Mouse (Mus musculus) gastrocnemius, adult 8-10 months (tissue): ENCODE measurements at regions not wholly inside any gene's neighbourhood (a gene's known extent, or its start where the extent isn't known, plus 50 kb on each side); places are given as distances from the start of the nearest gene placed in this dataset.
"Not testable (repeated sequence)": the region's sequence is repeated elsewhere in the genome, so short reads cannot be mapped to it uniquely, and the experiment has no call there.

Experiments
- DNase-seq, 2 experiments: peaks; one replicate each; pipeline ENCODE4 v3.0.0; 2022; ENCODE audit warnings: low spot score in 2 of 2

GRCm38 (mm10) chr10:96410028-96410427 is 206.8 kb upstream of the Btg1 start:
- no peak for DNase-seq

- DNase-seq, result no peak
Observed at GRCm38 (mm10) chr10:96414807-96415206, 202.0 kb upstream of the Btg1 start.

- DNase-seq, result not testable (repeated sequence)
Observed at GRCm38 (mm10) chr10:96421506-96421905, 195.3 kb upstream of the Btg1 start.

- no peak for DNase-seq
Observed at GRCm38 (mm10) chr10:96427407-96427806, 189.4 kb upstream of the Btg1 start.

- no peak for DNase-seq
Observed at GRCm38 (mm10) chr10:96430142-96430541, 186.7 kb upstream of the Btg1 start.

GRCm38 (mm10) chr10:96435109-96435508 is 181.7 kb upstream of the Btg1 start:
- no peak for DNase-seq

GRCm38 (mm10) chr10:96438398-96439103 is 178.3 kb upstream of the Btg1 start:
- DNase-seq, result no peak

- DNase-seq, result no peak
Observed at GRCm38 (mm10) chr10:96442165-96442564, 174.6 kb upstream of the Btg1 start.

- no peak for DNase-seq
Observed at GRCm38 (mm10) chr10:96450266-96450665, 166.5 kb upstream of the Btg1 start.

GRCm38 (mm10) chr10:96454857-96455256 is 161.9 kb upstream of the Btg1 start:
- DNase-seq, result no peak

GRCm38 (mm10) chr10:96458551-96458950 is 158.3 kb upstream of the Btg1 start:
- DNase-seq, result no peak

GRCm38 (mm10) chr10:96459186-96459585 is 157.6 kb upstream of the Btg1 start:
- no peak for DNase-seq

- no peak for DNase-seq
Observed at GRCm38 (mm10) chr10:96460151-96460550, 156.7 kb upstream of the Btg1 start.

GRCm38 (mm10) chr10:96460617-96461338 is 156.0 kb upstream of the Btg1 start:
- no peak for DNase-seq

GRCm38 (mm10) chr10:96465967-96466366 is 150.8 kb upstream of the Btg1 start:
- DNase-seq, result no peak

GRCm38 (mm10) chr10:96466845-96467244 is 150.0 kb upstream of the Btg1 start:
- no peak for DNase-seq

GRCm38 (mm10) chr10:96467661-96468060 is 149.1 kb upstream of the Btg1 start:
- no peak for DNase-seq

GRCm38 (mm10) chr10:96471523-96471922 is 145.3 kb upstream of the Btg1 start:
- no peak for DNase-seq

- DNase-seq, result no peak
Observed at GRCm38 (mm10) chr10:96479350-96479749, 137.5 kb upstream of the Btg1 start.

GRCm38 (mm10) chr10:96479786-96480185 is 137.0 kb upstream of the Btg1 start:
- DNase-seq, result no peak

- no peak for DNase-seq
Observed at GRCm38 (mm10) chr10:96480453-96481324, 136.1 kb upstream of the Btg1 start.

- DNase-seq, result no peak
Observed at GRCm38 (mm10) chr10:96481325-96481638, 135.5 kb upstream of the Btg1 start.
